Mouse (Mus musculus) hindbrain, embryonic 10.5 days (tissue): ENCODE measurements around the gene Lrp1. TPM values are rescaled to one million over a fixed set of nuclear protein-coding genes. Genes with fewer than 3 reads are reported as not detected.
A peak's percentile ranks its signal among the peaks of the same experiment; 100 is the strongest.

Experiments used
- DNase-seq: peaks from one replicate; pipeline ENCODE4 v3.0.0-alpha.2; 2017; ENCODE audit warnings: low spot score
- H3K27ac ChIP-seq: fragments of 300-500 bp; sonication (generic); 2 replicates; pipeline ENCODE4 v1.5.1; 2016; ENCODE audit warnings: mild to moderate bottlenecking, moderate library complexity
- H3K27me3 ChIP-seq: fragments of 300-500 bp; sonication (generic); 2 replicates; pipeline ENCODE4 v1.6.1; 2016; ENCODE audit warnings: mild to moderate bottlenecking; ENCODE audit not compliant: poor library complexity, insufficient read depth, severe bottlenecking
- H3K36me3 ChIP-seq: fragments of 300-500 bp; sonication (generic); 2 replicates; pipeline ENCODE4 v1.6.1; 2016; ENCODE audit warnings: mild to moderate bottlenecking, moderate library complexity
- H3K4me1 ChIP-seq: fragments of 300-500 bp; sonication (generic); replicated peaks from 2 replicates; pipeline ENCODE4 v1.6.1; 2016; ENCODE audit warnings: mild to moderate bottlenecking
- H3K4me3 ChIP-seq: fragments of 300-500 bp; sonication (generic); 2 replicates; pipeline ENCODE4 v1.5.1; 2016; ENCODE audit warnings: mild to moderate bottlenecking, moderate library complexity
- H3K9me3 ChIP-seq: fragments of 300-500 bp; sonication (generic); 2 replicates; pipeline ENCODE4 v1.6.1; 2016; ENCODE audit warnings: mild to moderate bottlenecking, moderate library complexity
- WGBS: fragments of 180-500 bp; shearing (Covaris S2); methylation state at CpG from one replicate; pipeline ENCODE4 v1.1.7; 2016; 5-methylcytosine and 5-hydroxymethylcytosine counted together
- polyA plus RNA-seq: library from polyadenylated mRNA; unstranded; fragments of >200 nt; fragmentation: Nextera tagmentation; extraction: Ambion mirVana; gene quantifications from 2 replicates; pipeline ENCODE4 v1.2.1, GENCODE M21; 2016

Gene Lrp1
- polyA plus RNA-seq, 1 experiment from 2014 or later, result 71.7 TPM

DNA sequence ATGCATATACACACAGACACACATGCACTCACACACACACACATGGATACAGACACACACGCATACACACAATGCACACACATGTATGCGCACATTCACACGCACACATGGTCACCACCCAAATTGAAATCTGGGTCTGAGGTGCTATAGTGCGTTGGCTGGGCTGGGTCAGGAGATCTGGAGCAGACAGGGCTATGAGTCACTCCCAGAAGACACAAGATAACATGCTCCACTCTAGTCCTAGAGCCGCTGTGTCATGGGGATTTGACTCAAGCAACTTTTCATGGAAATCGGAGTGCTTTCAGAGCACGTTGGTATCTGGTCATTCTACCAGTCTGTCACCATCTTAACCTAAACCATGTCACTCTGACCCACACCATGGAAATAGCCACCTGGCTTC lies 28.5 kb downstream of the Lrp1 start:
- no peak for DNase-seq
- Histone ChIP-seq H3K9me3 (no peaks in the 10 kb centered on the region), H3K4me1 (peaks cover 23% of the 10 kb centered on the region), H3K36me3 (peaks cover 96% of the 10 kb centered on the region), H3K27me3 (no peaks in the 10 kb centered on the region), H3K4me3 (no peak overlapping the region), H3K27ac (no peak overlapping the region)
- 94% methylated on average over 7 of the region's 7 CpGs for WGBS

GRCm38 (mm10) chr10:127591514-127591913 lies 29.4 kb downstream of the Lrp1 start:
- peaks cover 16% of the 10 kb centered on the region for H3K4me1 ChIP-seq
- WGBS, result 49% methylated on average over 7 of the region's 7 CpGs
- H3K4me3 ChIP-seq, result no peak overlapping the region
- H3K9me3 ChIP-seq, result no peaks in the 10 kb centered on the region
- H3K36me3 ChIP-seq, result peaks cover 99% of the 10 kb centered on the region
- DNase-seq, result peak; percentile 45
- 0 out of 2 replicates have a peak overlapping the region, but pooled peaks have one; percentile 23 for H3K27ac ChIP-seq
- H3K27me3 ChIP-seq, result no peaks in the 10 kb centered on the region

- H3K4me3 ChIP-seq, result no peak overlapping the region
- no peak for DNase-seq
Measured at GRCm38 (mm10) chr10:127590831-127591451, 30.0 kb downstream of the Lrp1 start.

GRCm38 (mm10) chr10:127590256-127590655 lies 30.7 kb downstream of the Lrp1 start:
- 89% methylated on average over 12 of the region's 12 CpGs for WGBS
- Histone ChIP-seq H3K4me1 (peaks cover 15% of the 10 kb centered on the region), H3K9me3 (no peaks in the 10 kb centered on the region), H3K27me3 (no peaks in the 10 kb centered on the region), H3K36me3 (peaks cover 94% of the 10 kb centered on the region), H3K4me3 (no peak overlapping the region), H3K27ac (no peak overlapping the region)
- no peak for DNase-seq

More at GRCm38 (mm10) chr10:127590831-127591451, 30.0 kb downstream of the Lrp1 start:
- Histone ChIP-seq H3K9me3 (no peaks in the 10 kb centered on the region), H3K27ac (no peak overlapping the region), H3K4me1 (peaks cover 15% of the 10 kb centered on the region), H3K36me3 (peaks cover 94% of the 10 kb centered on the region), H3K27me3 (no peaks in the 10 kb centered on the region)
- WGBS, result 89% methylated on average over 7 of the region's 7 CpGs

DNA sequence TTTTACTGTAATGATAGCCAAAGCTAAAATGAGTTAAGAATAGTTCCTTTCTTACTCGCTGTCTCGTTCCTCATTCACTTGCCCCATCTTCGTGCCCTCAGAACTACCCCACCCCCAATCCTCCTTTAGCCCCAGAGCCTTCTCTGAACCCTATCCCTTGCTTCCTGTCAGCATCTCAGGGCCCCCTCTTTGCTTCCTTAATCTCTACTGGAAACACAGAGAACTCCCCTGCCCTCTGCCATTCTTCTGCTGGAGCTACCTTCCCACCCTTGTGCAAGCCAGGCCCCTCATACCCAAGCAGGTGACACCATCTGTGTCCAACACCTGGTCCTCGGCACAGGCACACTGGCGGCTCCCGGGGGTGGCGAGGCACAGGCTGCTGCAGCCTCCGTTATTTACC lies 33.2 kb downstream of the Lrp1 start:
- 87% methylated on average over 8 of the region's 8 CpGs for WGBS
- peaks cover 16% of the 10 kb centered on the region for H3K4me1 ChIP-seq
- no peaks in the 10 kb centered on the region for H3K9me3 ChIP-seq
- no peak overlapping the region for H3K4me3 ChIP-seq
- H3K27ac ChIP-seq, result no peak overlapping the region
- H3K36me3 ChIP-seq, result peaks cover 93% of the 10 kb centered on the region
- DNase-seq, result no peak
- no peaks in the 10 kb centered on the region for H3K27me3 ChIP-seq

- no peak overlapping the region for H3K27ac ChIP-seq
- 91% methylated on average over 4 of the region's 4 CpGs for WGBS
- H3K36me3 ChIP-seq, result peaks cover 93% of the 10 kb centered on the region
Measured at GRCm38 (mm10) chr10:127586209-127586608, 34.7 kb downstream of the Lrp1 start.

DNA sequence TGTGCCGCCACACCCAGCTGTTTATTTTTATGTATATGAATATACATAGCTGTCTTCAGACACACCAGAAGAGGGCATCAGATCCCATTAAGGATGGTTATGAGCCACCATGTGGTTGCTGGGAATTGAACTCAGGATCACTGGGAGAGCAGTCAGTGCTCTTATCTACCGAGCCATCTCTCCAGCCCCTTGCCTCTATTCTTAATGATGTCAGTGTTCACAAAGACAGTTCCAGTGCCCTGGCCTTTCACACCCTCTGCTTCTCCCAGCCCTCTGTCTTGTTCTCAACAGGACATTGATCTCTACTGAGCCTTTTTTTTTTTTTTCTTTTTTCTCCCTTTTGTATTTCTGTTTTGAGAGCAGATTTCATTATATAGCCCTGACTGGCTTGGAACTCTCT lies 35.4 kb downstream of the Lrp1 start:
- H3K27ac ChIP-seq, result no peak overlapping the region
- H3K4me1 ChIP-seq, result peaks cover 13% of the 10 kb centered on the region; the same call in 1 of the 2 replicates
- 73% methylated on average over 2 of the region's 2 CpGs for WGBS
- peaks cover 93% of the 10 kb centered on the region for H3K36me3 ChIP-seq
- no peak overlapping the region for H3K4me3 ChIP-seq
- no peak for DNase-seq
- no peaks in the 10 kb centered on the region for H3K9me3 ChIP-seq
- no peaks in the 10 kb centered on the region for H3K27me3 ChIP-seq

More at GRCm38 (mm10) chr10:127586209-127586608, 34.7 kb downstream of the Lrp1 start:
- no peak for DNase-seq
- Histone ChIP-seq H3K27me3 (no peaks in the 10 kb centered on the region), H3K4me1 (peaks cover 15% of the 10 kb centered on the region), H3K9me3 (no peaks in the 10 kb centered on the region), H3K4me3 (no peak overlapping the region)

DNA sequence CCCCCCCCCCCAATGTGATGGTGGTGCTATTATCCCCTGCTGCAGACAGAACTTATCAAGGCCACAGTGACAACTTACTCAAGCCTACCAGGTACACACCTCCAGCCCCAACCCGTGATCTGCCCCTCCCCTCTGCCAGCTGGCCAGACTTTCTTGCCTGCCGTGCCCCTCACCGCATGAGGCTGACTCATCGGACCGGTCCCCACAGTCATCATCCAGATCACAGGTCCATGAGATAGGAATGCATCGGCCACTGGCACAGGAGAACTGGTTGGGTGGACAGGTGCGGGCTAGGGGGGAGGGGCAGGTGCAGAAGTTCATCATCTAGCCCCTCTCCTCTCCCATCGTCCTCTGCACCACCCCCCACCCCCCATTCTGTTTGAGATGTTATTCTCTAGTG lies 37.3 kb downstream of the Lrp1 start:
- 89% methylated on average over 8 of the region's 8 CpGs for WGBS
- Histone ChIP-seq H3K4me3 (no peak overlapping the region), H3K27ac (no peak overlapping the region), H3K4me1 (peaks cover 13% of the 10 kb centered on the region; the same call in 1 of the 2 replicates), H3K27me3 (no peaks in the 10 kb centered on the region), H3K9me3 (no peaks in the 10 kb centered on the region), H3K36me3 (peaks cover 93% of the 10 kb centered on the region)
- DNase-seq, result no peak

GRCm38 (mm10) chr10:127581291-127581690 lies 39.7 kb downstream of the Lrp1 start:
- peaks cover 95% of the 10 kb centered on the region for H3K36me3 ChIP-seq
- H3K9me3 ChIP-seq, result no peaks in the 10 kb centered on the region
- 92% methylated on average over 9 of the region's 9 CpGs for WGBS
- no peak for DNase-seq
- no peak overlapping the region for H3K4me3 ChIP-seq
- peaks cover 13% of the 10 kb centered on the region; the same call in 1 of the 2 replicates for H3K4me1 ChIP-seq
- no peaks in the 10 kb centered on the region; the same call in 1 of the 2 replicates for H3K27me3 ChIP-seq
- H3K27ac ChIP-seq, result no peak overlapping the region

GRCm38 (mm10) chr10:127577982-127578381 lies 43.0 kb downstream of the Lrp1 start:
- peaks cover 100% of the 10 kb centered on the region for H3K36me3 ChIP-seq

DNA sequence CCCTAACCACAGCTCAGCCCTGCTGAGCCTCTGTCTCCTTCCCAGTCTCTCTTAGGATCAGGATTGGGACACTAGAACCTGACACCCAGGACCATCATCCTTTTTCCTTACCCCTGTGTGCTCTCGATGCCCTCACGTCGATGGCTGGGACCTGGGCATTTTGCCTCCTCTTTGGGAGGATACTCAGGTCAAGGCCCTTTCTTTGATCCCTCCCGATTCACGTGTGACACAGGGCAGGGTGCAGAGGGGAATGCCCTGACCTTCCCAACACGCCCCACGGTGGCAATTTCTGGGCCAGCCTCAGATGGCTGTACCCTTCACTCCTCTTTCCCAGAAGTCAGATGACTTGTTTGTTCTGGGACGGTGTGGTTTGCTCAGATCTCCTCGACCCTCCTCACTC lies 43.8 kb downstream of the Lrp1 start:
- 90% methylated on average over 9 of the region's 9 CpGs for WGBS
- H3K36me3 ChIP-seq, result peaks cover 100% of the 10 kb centered on the region
- H3K4me3 ChIP-seq, result no peak overlapping the region
- no peak for DNase-seq
- H3K27ac ChIP-seq, result no peak overlapping the region
- H3K27me3 ChIP-seq, result no peaks in the 10 kb centered on the region; the same call in 1 of the 2 replicates
- peaks cover 6% of the 10 kb centered on the region; the same call in 1 of the 2 replicates for H3K4me1 ChIP-seq
- H3K9me3 ChIP-seq, result no peaks in the 10 kb centered on the region

More at GRCm38 (mm10) chr10:127577982-127578381, 43.0 kb downstream of the Lrp1 start:
- Histone ChIP-seq H3K27me3 (no peaks in the 10 kb centered on the region; the same call in 1 of the 2 replicates), H3K27ac (no peak overlapping the region), H3K9me3 (no peaks in the 10 kb centered on the region), H3K4me3 (no peak overlapping the region), H3K4me1 (peaks cover 13% of the 10 kb centered on the region; the same call in 1 of the 2 replicates)
- 93% methylated on average over 15 of the region's 15 CpGs for WGBS
- no peak for DNase-seq

- no peak overlapping the region for H3K27ac ChIP-seq
- no peaks in the 10 kb centered on the region for H3K9me3 ChIP-seq
- H3K27me3 ChIP-seq, result no peaks in the 10 kb centered on the region; the same call in 1 of the 2 replicates
- WGBS, result 68% methylated on average over 18 of the region's 18 CpGs
- peaks cover 100% of the 10 kb centered on the region for H3K36me3 ChIP-seq
- no peaks in the 10 kb centered on the region for H3K4me1 ChIP-seq
- DNase-seq, result peak; percentile 41
- H3K4me3 ChIP-seq, result no peak overlapping the region
Measured at GRCm38 (mm10) chr10:127576381-127576961, 44.5 kb downstream of the Lrp1 start.

GRCm38 (mm10) chr10:127575741-127576140 lies 45.2 kb downstream of the Lrp1 start:
- WGBS, result 92% methylated on average over 7 of the region's 7 CpGs
- no peaks in the 10 kb centered on the region; the same call in 1 of the 2 replicates for H3K27me3 ChIP-seq
- DNase-seq, result no peak
- no peak overlapping the region for H3K4me3 ChIP-seq
- no peaks in the 10 kb centered on the region for H3K4me1 ChIP-seq
- H3K36me3 ChIP-seq, result peaks cover 100% of the 10 kb centered on the region
- no peaks in the 10 kb centered on the region for H3K9me3 ChIP-seq
- H3K27ac ChIP-seq, result no peak overlapping the region
